Mouse (Mus musculus) megakaryocyte-erythroid progenitor cell, adult 5-6 weeks (primary cell): ENCODE results near the gene Scgb1b15. TPM values are rescaled to one million over a fixed set of nuclear protein-coding genes. Genes with fewer than 3 reads are reported as not detected.
"Not testable (repeated sequence)": the region's sequence is repeated elsewhere in the genome, so short reads cannot be mapped to it uniquely, and the experiment has no call there.

Experiments used
- ATAC-seq: replicated peaks from 2 replicates; pipeline ENCODE4 v1.8.0; 2016; ENCODE audit warnings: mild to moderate bottlenecking, inconsistent platforms; ENCODE audit not compliant: severe bottlenecking, poor library complexity, low FRiP score, low TSS enrichment
- total RNA-seq, 2 experiments: library from RNA; stranded (forward) in 1 of 2; stranded (reverse) in 1 of 2; fragments of 200-1000, 215-1000 nt in 1 of 2; fragments of >200 nt in 1 of 2; fragmentation: Nextera tagmentation in 1 of 2; gene quantifications; 2 replicates each; pipeline ENCODE4 v1.2.3; 2014 to 2017

Gene Scgb1b15
- total RNA-seq (2014; fragmentation: Nextera tagmentation) (not detected in 2 replicates), total RNA-seq (2017) (not detected in 2 replicates)

GRCm38 (mm10) chr7:32836254-32836653, at the start of gene Scgb1b15:
Scgb1b15 (plus strand) TSS chr7:32836554.
- not testable (repeated sequence) for ATAC-seq

- ATAC-seq, result not testable (repeated sequence)
These were observed 6.8 kb upstream of the Scgb1b15 start, which contains the start of gene Scgb2b15 for GRCm38 (mm10) chr7:32829562-32829961. Scgb2b15 (minus strand) TSS chr7:32829662.

Other genes with a start within 250 kb of the Scgb1b15 start
- gene Scgb2b15, start 6.9 kb upstream of the Scgb1b15 start, total RNA-seq (2014; fragmentation: Nextera tagmentation), result not detected in 2 replicates
- gene Scgb2b15, start 6.9 kb upstream of the Scgb1b15 start, total RNA-seq (2017), result not detected in 2 replicates
- not detected in 2 replicates for gene Scgb2b17, start 220.0 kb downstream of the Scgb1b15 start, total RNA-seq (2014; fragmentation: Nextera tagmentation)
- not detected in 2 replicates for gene Scgb2b17, start 220.0 kb downstream of the Scgb1b15 start, total RNA-seq (2017)
- gene Scgb1b17, start 226.9 kb downstream of the Scgb1b15 start, total RNA-seq (2014; fragmentation: Nextera tagmentation), result not detected in 2 replicates
- gene Scgb1b17, start 226.9 kb downstream of the Scgb1b15 start, total RNA-seq (2017), result not detected in 2 replicates